Mouse (Mus musculus) cerebellum, adult 2 months (tissue): ENCODE measurements at regions not wholly inside any gene's neighbourhood (a gene's known extent, or its start where the extent isn't known, plus 50 kb on each side); places are given as distances from the start of the nearest gene placed in this dataset.

Experiments
- DNase-seq, 2 experiments: peaks; one replicate each; pipeline ENCODE4 v3.0.0; 2021
- H3K27ac ChIP-seq: fragments of 200-500 bp; 2 replicates; pipeline ENCODE4 v1.5.1; 2012; ENCODE audit warnings: low read length, control low read depth, inconsistent platforms; ENCODE audit not compliant: insufficient read depth
- H3K27me3 ChIP-seq: fragments of 200-500 bp; 2 replicates; pipeline ENCODE4 v1.6.1; 2012; ENCODE audit warnings: inconsistent platforms, mild to moderate bottlenecking, low read length, moderate library complexity; ENCODE audit not compliant: control insufficient read depth, insufficient read depth
- H3K4me1 ChIP-seq: fragments of 200-500 bp; 2 replicates; pipeline ENCODE4 v1.6.1; 2011; ENCODE audit warnings: low read length; ENCODE audit not compliant: control insufficient read depth, insufficient read depth
- H3K4me3 ChIP-seq: fragments of 200-500 bp; replicated peaks from 2 replicates; pipeline ENCODE3; 2011; ENCODE audit warnings: mild to moderate bottlenecking, low read depth, low read length, control low read depth; ENCODE audit not compliant: insufficient read depth
- CTCF ChIP-seq: fragments of 200-500 bp; IDR thresholded peaks from 2 replicates; pipeline ENCODE4 v1.5.1; 2011; ENCODE audit warnings: low read depth, mild to moderate bottlenecking, control low read depth, low read length, moderate library complexity, borderline replicate concordance; ENCODE audit not compliant: insufficient read depth
- POLR2A ChIP-seq: fragments of 200-500 bp; IDR thresholded peaks from 2 replicates; pipeline ENCODE4 v1.6.1; 2011; ENCODE audit warnings: low read length, control low read depth, borderline replicate concordance; ENCODE audit not compliant: insufficient read depth
- WGBS: fragments of 180-500 bp; shearing (Covaris S2); methylation state at CpG from one replicate; pipeline ENCODE4 v1.1.7; 2018; 5-methylcytosine and 5-hydroxymethylcytosine counted together

GRCm38 (mm10) chr6:135450573-135450972 lies 88.2 kb downstream of the Emp1 start:
- no peak for DNase-seq
- Histone ChIP-seq H3K27ac (no peak overlapping the region), H3K4me3 (no peak overlapping the region), H3K4me1 (no peaks in the 10 kb centered on the region), H3K27me3 (no peaks in the 10 kb centered on the region; the same call in 1 of the 2 replicates)
- 91% methylated on average over 7 of the region's 7 CpGs for WGBS
- no peak for TF ChIP-seq POLR2A
- no peak for TF ChIP-seq CTCF

- WGBS: 84% methylated on average over 8 of the region's 8 CpGs
- Histone ChIP-seq H3K4me1 (no peaks in the 10 kb centered on the region), H3K4me3 (no peak overlapping the region), H3K27me3 (no peaks in the 10 kb centered on the region; the same call in 1 of the 2 replicates), H3K27ac (no peak overlapping the region)
- no peak for DNase-seq
- no peak for TF ChIP-seq POLR2A
- no peak for TF ChIP-seq CTCF
These were observed 88.9 kb downstream of the Emp1 start for GRCm38 (mm10) chr6:135451165-135451797.

- Histone ChIP-seq H3K27ac (no peak overlapping the region), H3K4me3 (no peak overlapping the region), H3K27me3 (no peaks in the 10 kb centered on the region; the same call in 1 of the 2 replicates), H3K4me1 (no peaks in the 10 kb centered on the region)
- 92% methylated on average over 3 of the region's 3 CpGs for WGBS
- TF ChIP-seq POLR2A (no peak), CTCF (no peak)
- DNase-seq: no peak
These were observed 90.7 kb downstream of the Emp1 start for GRCm38 (mm10) chr6:135453041-135453440.

- DNase-seq: no peak
- Histone ChIP-seq H3K4me1 (no peaks in the 10 kb centered on the region), H3K4me3 (no peak overlapping the region), H3K27ac (no peak overlapping the region), H3K27me3 (no peaks in the 10 kb centered on the region)
- TF ChIP-seq CTCF: no peak
- TF ChIP-seq POLR2A: no peak
- 72% methylated on average over 6 of the region's 6 CpGs for WGBS
These were observed 110.2 kb downstream of the Emp1 start for GRCm38 (mm10) chr6:135472495-135472894.

GRCm38 (mm10) chr6:135473146-135473545 lies 110.8 kb downstream of the Emp1 start:
- no peak for DNase-seq
- WGBS: 78% methylated on average over 4 of the region's 4 CpGs
- H3K4me3 ChIP-seq: no peak overlapping the region
- no peaks in the 10 kb centered on the region for H3K27me3 ChIP-seq
- H3K27ac ChIP-seq: no peak overlapping the region
- no peaks in the 10 kb centered on the region for H3K4me1 ChIP-seq
- TF ChIP-seq POLR2A (no peak), CTCF (no peak)

GRCm38 (mm10) chr6:135488795-135489194 lies 126.5 kb downstream of the Emp1 start:
- Histone ChIP-seq H3K27me3 (no peaks in the 10 kb centered on the region; the same call in 1 of the 2 replicates), H3K27ac (no peak overlapping the region), H3K4me3 (no peak overlapping the region), H3K4me1 (no peaks in the 10 kb centered on the region)
- no peak for DNase-seq
- 59% methylated on average over 2 of the region's 2 CpGs for WGBS
- TF ChIP-seq CTCF (no peak), POLR2A (no peak)

GRCm38 (mm10) chr6:135493983-135494382 lies 131.6 kb downstream of the Emp1 start:
- no peak for DNase-seq
- H3K4me1 ChIP-seq: no peaks in the 10 kb centered on the region
- no peak overlapping the region for H3K27ac ChIP-seq
- H3K4me3 ChIP-seq: no peak overlapping the region
- TF ChIP-seq CTCF (no peak), POLR2A (no peak)
- no peaks in the 10 kb centered on the region; the same call in 1 of the 2 replicates for H3K27me3 ChIP-seq
- whole genome bisulfite sequencing: 80% methylated on average over 1 of the region's 1 CpGs

- Histone ChIP-seq H3K4me3 (no peak overlapping the region), H3K4me1 (no peaks in the 10 kb centered on the region), H3K27me3 (no peaks in the 10 kb centered on the region; the same call in 1 of the 2 replicates), H3K27ac (no peak overlapping the region)
- DNase-seq: no peak
- 87% methylated on average over 2 of the region's 2 CpGs for WGBS
- no peak for TF ChIP-seq POLR2A
These were observed 133.5 kb downstream of the Emp1 start for GRCm38 (mm10) chr6:135495841-135496240.
